Mouse (Mus musculus) ovary, postnatal 10 days (tissue): ENCODE measurements around the gene Pcnx3.

Source experiments
- DNase-seq: peaks from one replicate; pipeline ENCODE4 v3.0.0; 2022; ENCODE audit warnings: low spot score

Pcnx3 gene

GRCm38 (mm10) chr19:5688200-5689087, at the start of gene Pcnx3, which contains the start of gene Map3k11:
Pcnx3 (minus strand) TSS chr19:5688908.
Map3k11 (plus strand) TSS chr19:5688742.
- DNase-seq, result peak; percentile 89

DNA sequence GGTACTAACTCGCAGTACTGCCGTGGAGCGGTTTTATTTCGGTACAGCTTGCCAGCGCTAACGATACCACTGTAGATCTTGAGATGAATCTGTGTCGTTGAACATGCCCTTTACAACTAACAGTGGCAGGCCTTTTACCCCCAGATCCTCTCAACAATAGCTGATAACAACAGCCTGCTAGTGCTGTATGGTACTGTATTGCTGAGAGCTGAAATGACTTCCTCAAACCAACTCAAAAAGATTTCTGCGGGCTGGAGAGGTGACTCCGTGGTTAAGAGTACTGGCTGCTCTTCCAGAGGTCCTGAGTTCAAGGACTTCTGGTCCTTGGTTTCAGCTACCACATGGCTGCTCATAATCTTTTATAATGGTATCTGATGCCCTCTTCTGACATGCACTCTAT, 45.6 kb upstream of the Pcnx3 start:
- DNase-seq, result no peak

DNA sequence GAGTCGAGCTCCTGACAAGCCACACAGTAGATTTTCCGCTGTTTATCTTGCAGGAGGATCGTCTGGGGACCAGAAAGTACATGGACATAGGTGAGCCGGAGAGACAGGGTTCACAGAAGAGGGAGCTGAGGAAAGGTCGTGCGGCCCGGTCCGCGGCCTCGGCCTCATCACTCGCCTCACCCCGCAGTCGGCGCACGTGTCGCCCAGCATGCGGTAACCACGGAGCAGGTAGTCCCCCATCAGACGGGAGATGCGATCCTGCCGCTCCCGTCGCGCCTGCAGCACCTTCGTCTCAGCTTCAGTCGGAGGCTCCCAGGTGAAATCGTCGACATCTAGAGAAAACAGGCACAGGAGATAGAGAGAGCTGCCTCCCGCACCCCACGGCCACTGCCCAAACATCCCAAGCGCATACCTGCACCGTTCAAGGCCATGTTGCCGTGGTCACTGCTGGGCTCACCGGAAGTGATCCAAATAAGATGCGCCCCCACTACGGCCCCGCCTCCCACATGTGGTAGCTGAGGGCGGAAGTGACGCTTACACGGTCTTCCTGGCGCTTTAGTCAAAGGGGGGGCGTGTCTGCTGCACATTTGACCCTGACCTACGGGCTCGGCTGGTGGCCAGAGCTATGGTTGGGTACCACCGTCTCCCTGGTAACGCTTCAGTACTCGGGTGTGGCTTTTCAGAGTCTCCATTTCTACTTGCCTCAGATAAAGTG, 42.7 kb upstream of the Pcnx3 start:
- peak; percentile 79 for DNase-seq

DNA sequence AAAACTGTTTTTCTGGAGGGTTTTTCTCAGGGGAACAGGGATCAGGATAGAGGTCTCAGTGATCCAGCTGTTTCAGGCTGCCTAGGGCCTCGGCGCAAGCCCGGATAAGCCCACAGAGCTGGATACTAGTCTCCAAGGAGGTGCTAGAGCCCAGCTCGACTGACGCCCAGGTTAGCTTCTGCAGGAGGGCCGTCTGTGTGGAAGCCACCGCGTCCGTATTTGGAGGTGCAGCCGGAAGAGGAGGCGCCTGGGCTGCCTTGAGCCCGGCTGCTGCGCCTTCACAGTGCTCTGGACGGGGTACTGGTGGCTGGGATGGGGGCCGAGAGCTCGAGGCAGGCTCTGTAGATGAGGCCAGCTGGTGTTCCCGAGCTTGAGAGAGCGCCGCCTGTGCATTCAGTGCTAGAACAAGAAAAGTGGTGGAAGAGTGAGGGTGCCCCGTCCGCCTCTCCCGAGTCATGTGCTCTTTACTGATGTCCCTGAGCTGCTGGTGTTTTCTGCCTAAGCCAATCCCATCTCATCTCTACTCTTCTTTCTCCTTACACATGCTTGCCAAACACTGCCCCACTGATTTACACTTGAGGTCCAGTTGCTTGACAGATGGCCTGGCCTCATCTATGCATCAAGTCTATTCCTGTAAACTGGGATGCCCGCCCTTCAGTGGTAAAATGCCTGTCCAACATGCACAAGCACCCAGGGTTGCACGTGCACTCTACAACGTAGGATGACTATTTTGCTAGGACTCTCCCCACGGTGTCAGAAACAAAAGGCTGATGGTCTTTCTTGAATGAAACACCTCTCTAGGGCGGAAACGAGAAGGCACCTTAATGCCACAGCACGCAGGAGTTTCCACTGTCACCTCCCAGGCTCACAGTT, 41.8 kb upstream of the Pcnx3 start:
- no peak for DNase-seq

DNA sequence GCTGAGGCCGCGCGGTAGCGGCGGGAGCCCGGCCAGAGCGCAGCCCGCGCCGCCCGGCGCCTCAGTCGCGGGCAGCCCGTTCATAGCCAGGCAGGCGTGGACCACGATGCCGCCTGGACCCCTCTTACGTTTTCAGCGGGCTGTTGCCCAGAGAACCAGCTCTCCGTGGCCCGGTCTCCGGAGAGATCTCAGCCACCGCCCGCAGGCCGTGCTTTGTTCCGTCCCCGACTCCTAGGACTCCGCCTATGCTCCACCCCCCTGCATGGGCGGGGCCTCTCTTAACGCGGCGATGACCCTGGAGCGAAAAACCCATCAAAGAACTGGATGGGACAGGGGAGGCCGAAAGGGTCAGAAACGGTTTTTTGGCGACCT, 40.7 kb upstream of the Pcnx3 start, which contains the start of gene Fam89b:
TSS of gene Fam89b (minus strand) at position 210 of the 372 bp plus-strand sequence.
- peak; percentile 82 for DNase-seq

- DNase-seq, result peak; percentile 52
These were observed 40.1 kb upstream of the Pcnx3 start for GRCm38 (mm10) chr19:5728631-5729443.

GRCm38 (mm10) chr19:5727701-5728100, 39.0 kb upstream of the Pcnx3 start:
- DNase-seq, result peak; percentile 86

DNA sequence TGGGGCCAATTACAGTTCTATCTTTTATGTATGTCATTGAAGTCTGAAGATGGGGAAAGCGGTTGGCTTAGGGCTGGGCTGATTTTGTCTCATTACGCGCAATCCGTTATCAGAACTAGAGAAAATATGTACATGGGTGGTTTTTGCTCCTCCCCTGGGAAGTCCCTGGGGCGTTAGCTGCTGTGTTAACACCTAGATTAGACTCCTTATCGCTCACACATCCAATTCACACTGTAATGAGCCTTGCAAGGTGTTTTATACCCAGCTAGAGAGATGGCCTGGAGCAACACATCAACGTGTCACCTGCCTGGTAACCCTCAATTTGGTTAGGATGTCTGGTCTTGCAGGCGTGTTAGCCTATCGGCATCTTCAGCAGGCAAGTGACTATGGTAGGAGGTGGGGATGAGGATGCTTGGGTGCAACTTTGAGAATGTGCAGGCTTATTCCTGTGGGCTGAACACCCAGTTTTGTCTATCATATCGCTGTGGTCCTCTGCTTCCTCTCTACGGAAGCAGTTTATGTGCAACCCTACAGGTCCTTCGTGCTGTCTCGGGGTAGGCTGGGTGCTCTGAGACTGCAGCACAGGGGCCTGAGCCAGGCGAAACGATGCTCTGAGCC, 38.4 kb upstream of the Pcnx3 start:
- DNase-seq, result no peak

DNA sequence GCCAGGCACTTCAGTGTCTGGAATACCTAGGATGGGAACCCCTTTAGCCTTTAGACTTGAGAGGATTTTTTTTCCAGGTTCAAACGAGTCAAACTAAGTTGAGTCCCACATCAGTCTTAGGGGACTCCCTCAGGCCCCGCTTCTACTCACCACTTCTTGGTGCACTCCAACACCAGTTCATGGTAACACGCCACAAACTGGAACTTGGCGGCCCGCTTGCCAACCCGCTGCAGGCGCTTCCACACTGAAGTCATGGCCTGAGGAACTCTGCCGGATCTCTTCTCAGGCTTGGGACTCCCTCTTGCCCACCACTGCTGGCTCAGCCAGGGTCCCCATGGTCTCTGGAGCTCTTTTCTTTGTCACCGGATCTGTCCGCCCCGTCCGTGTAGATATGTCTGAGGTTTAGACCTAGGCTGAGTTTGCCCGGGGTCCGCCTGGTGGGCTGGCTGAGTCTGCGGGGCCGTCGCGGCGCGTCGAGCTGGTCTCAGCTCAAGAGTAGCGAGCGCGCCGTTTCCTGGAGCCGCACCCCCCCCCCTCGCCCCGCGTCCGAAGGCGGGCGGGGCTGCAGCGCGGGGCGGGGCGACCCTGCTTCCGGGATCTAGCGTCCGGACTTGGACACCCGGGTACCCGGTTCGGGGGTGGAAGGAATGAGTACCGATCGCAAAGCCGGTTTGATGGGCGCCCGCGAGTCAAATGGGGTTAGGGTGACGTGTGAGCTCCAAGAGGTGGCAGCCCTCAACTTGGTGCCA, 37.2 kb upstream of the Pcnx3 start, which contains the start of gene Ehbp1l1:
TSS of gene Ehbp1l1 (minus strand) at position 551 of the 749 bp plus-strand sequence.
- DNase-seq, result no peak

DNA sequence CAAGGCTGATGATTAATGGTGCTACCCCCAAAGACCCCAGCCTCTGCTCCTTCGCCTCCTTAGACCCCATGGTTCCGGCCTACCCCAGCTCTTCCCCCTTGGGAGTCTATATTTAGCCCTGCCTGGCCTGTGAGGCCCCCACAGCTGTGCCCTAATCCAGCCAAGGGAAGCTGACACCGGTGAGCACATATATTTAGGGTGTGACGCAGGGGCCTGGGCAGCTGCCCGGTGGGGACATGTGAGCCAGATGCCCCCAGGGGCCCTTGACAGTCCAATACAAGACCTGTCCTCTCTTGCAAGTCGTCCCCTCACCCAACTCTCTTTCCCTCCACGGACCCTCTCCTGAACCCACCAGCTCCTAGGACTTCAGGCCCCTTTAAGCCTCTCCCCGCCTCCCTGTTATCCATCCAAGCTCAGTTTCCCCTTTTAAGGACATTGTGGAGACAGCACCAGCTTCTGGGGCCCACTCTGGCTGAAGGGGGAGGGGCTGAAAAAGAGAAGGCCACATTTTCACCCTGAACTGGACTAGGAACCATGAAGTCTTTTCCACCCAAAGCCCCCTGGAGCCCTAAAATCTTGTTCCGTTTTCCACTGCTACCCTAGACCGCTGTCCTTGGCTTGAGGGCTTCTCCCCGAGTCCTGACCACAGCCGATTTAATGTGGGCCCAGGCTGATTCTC, 36.5 kb upstream of the Pcnx3 start:
- no peak for DNase-seq

DNA sequence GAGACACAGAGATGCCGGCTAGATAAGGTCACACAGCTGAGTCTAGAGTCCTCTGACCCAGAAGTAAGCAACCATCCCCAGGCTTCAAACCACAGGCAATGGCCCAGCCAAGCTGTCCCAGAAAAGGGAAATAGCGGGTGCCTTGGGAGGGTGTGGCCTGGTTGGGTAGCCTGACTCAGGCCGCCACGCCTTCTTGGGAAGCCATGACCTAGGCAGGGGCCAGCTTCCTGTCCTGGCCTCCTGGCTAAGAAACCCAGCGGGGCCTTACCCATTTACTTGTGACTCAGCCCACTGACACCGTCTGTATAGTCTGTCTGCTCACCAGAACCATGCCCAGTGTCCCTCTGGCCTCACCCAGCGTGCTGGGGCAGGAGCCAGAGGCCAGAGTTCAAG, 35.8 kb upstream of the Pcnx3 start:
- no peak for DNase-seq

GRCm38 (mm10) chr19:5723934-5724548, 35.3 kb upstream of the Pcnx3 start:
- no peak for DNase-seq

GRCm38 (mm10) chr19:5722848-5723425, 34.2 kb upstream of the Pcnx3 start:
- no peak for DNase-seq

DNA sequence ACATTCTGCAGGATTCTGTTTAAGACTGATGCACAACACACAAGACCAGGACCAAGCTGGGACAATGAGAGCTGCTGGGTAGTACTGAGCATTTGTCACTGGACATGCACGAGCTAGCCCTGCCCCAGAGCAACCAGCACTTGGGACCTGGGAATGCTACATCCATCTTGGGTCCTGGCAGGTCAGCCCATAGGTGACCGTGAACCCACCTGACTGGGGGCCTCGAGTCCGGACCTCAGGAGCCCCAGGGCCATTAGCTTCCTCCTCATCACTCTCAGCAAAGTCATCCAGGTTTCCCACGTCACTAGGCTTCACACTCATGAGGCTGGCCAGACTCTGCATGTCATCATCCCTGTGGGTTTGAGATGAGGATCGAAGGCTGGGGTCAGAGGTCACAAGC, 32.5 kb upstream of the Pcnx3 start:
- DNase-seq, result no peak

DNA sequence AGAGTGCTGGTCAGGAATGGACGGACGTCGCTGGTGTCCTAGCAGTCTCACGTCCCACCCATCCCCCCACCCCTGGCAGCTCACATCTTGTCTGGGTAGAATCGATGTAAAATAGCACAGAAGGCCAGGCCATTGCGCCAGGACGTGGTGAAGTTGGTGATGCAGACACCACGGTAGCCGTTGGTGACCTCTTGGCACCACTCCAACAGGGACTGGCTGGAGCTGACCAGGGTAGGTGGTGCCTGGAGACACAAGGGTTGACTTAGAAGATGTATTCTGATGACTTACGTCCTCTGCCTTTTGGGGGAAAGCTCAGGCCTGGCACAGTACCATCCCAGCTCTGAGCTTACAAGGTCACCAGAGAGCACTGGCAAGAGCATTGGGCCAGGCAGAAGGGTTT, 28.2 kb upstream of the Pcnx3 start:
- no peak for DNase-seq

DNA sequence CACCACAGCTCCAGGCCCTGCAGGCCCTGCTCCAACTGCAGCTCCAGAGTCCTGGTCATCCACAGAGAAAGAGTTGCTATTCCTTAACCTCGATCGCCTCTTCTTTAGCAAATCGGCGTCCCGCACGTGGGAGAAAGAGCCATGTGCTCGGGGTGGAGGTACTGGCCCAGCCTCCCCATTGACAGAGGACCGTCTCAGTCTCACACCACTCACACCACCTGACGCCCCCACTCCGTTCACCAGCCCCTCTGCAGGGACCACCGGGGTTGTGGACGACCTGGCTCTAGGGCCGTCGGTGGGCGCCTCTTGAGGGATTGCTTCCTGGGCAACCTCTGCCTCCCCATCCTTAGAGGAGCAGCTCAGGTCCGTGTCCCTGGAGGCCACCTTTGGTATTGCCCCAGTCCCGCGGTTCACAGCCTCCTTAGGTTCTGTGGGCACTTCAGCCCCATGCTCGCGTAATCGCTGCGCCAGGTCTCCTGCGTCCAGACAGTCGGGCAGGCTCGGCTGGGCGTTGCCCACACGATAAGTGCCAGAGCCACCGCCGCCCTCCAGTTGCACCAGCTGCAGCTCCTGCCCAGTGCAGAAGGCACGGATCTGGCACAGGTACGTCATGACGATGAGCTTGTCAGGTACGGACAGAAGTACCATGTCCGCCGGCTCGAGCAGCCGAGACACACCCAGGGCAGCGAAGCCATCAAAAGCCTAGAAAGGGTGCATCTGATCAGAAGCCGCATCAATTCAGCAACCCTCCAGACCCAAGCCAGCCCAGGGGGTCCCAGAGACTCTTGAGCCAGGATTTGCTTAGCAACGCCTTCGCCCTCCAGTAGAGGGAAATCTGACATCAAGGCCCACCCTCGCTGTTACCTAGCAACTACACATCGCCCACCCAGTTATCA, 27.3 kb upstream of the Pcnx3 start:
- DNase-seq, result no peak

- no peak for DNase-seq
These were observed 25.0 kb upstream of the Pcnx3 start for GRCm38 (mm10) chr19:5713730-5714129.

GRCm38 (mm10) chr19:5713255-5713654, 24.5 kb upstream of the Pcnx3 start:
- no peak for DNase-seq
